Mouse (Mus musculus) intestine, embryonic 14.5 days (tissue): ENCODE measurements around the gene Dock2. TPM values are rescaled to one million over a fixed set of nuclear protein-coding genes. Genes with fewer than 3 reads are reported as not detected.

Experiments
- ATAC-seq: fragments of 200-750 bp; cut with Nextera tagmentation; replicated peaks from 2 replicates; pipeline ENCODE4 v1.8.0; 2017; ENCODE audit warnings: low read depth, moderate number of reproducible peaks, moderate TSS enrichment, moderate library complexity; ENCODE audit not compliant: low FRiP score, low TSS enrichment
- DNase-seq: peaks from one replicate; pipeline ENCODE4 v3.0.0-alpha.2; 2018; ENCODE audit warnings: low spot score
- H3K27ac ChIP-seq: fragments of 300-500 bp; sonication (generic); 2 replicates; pipeline ENCODE4 v1.5.1; 2014; ENCODE audit warnings: low read depth, mild to moderate bottlenecking, control low read depth
- H3K27me3 ChIP-seq: fragments of 300-500 bp; sonication (generic); replicated peaks from 2 replicates; pipeline ENCODE4 v1.6.1; 2014; ENCODE audit warnings: low read length, control low read depth; ENCODE audit not compliant: control insufficient read depth, insufficient read depth
- H3K36me3 ChIP-seq: fragments of 300-500 bp; sonication (generic); 2 replicates; pipeline ENCODE4 v1.6.1; 2014; ENCODE audit warnings: low read length, control low read depth; ENCODE audit not compliant: control insufficient read depth, insufficient read depth
- H3K4me1 ChIP-seq: fragments of 300-500 bp; sonication (generic); replicated peaks from 2 replicates; pipeline ENCODE4 v1.6.1; 2014; ENCODE audit warnings: low read length, control low read depth, mixed read lengths; ENCODE audit not compliant: control insufficient read depth, insufficient read depth
- H3K4me2 ChIP-seq: fragments of 300-500 bp; sonication (generic); 2 replicates; pipeline ENCODE4 v1.6.1; 2014; ENCODE audit warnings: low read length
- H3K4me3 ChIP-seq: fragments of 300-500 bp; sonication (generic); 2 replicates; pipeline ENCODE4 v1.5.1; 2014; ENCODE audit warnings: low read depth, low read length, control low read depth, mixed read lengths
- H3K9ac ChIP-seq: fragments of 300-500 bp; sonication (generic); 2 replicates; pipeline ENCODE4 v1.6.1; 2014; ENCODE audit warnings: mild to moderate bottlenecking, low read length
- H3K9me3 ChIP-seq: fragments of 300-500 bp; sonication (generic); 2 replicates; pipeline ENCODE4 v1.6.1; 2016; ENCODE audit warnings: low read length, control low read depth; ENCODE audit not compliant: control insufficient read depth
- WGBS: fragments of 180-500 bp; shearing (Covaris S2); extraction: QIAGEN DNeasy Blood & Tissue Kit; methylation state at CpG from one replicate; pipeline ENCODE4 v1.1.7; 2014; 5-methylcytosine and 5-hydroxymethylcytosine counted together
- polyA plus RNA-seq: library from polyadenylated mRNA; unstranded; fragments of >200 nt; fragmentation: Nextera tagmentation; extraction: Ambion mirVana; gene quantifications from 2 replicates; pipeline ENCODE4 v1.2.1, GENCODE M21; 2014

Gene Dock2
- polyA plus RNA-seq, 1 experiment from 2014 or later = 1.5 TPM

DNA sequence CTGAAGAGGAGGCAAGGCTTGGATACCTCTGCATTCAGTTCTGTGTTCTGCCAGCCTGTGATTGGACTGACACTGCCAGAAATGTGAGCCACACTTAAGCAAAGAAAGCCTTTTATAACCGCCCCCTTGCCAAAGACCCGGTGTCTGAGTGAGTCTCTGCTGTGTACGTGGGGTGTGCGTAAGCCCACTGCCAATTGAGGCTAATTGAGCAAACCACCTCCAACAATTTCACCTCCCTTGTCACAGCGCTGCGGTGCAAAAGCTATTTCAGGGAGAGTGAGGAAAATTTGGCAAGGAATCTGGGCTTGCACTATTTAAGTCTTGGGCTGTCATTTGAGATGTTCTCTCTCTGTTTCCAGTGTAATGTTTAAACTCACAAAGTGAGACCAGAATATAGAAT lies 362.6 kb downstream of the Dock2 start:
- 69% methylated on average over 6 of the region's 6 CpGs for WGBS
- Histone ChIP-seq H3K4me2 (no peak overlapping the region), H3K36me3 (no peaks in the 10 kb centered on the region), H3K4me3 (no peak overlapping the region), H3K27me3 (no peaks in the 10 kb centered on the region), H3K9ac (no peak overlapping the region), H3K4me1 (no peaks in the 10 kb centered on the region), H3K9me3 (no peaks in the 10 kb centered on the region), H3K27ac (no peak overlapping the region)
- DNase-seq (no peak), ATAC-seq (no peak)

DNA sequence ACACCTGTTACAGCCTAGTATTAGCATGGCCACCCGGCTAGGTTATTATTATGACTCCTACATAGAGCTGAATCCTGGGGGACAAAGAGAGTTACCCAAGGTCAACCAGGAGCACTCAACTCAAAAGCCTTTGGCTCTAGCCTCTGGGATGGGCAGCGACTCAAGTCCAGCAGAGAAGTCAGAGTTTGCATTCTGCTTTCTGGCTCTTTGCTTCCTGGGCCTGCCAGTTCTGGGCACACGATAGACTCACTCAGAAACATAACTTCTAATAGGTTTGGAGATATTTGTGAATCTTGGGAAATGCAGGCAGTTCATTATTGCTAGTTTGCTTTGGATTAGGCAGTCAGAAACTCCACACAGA lies 367.1 kb downstream of the Dock2 start:
- DNase-seq (no peak), ATAC-seq (no peak)
- Histone ChIP-seq H3K4me3 (no peak overlapping the region), H3K27me3 (no peaks in the 10 kb centered on the region), H3K27ac (no peak overlapping the region), H3K36me3 (no peaks in the 10 kb centered on the region), H3K9me3 (no peaks in the 10 kb centered on the region), H3K4me1 (no peaks in the 10 kb centered on the region), H3K9ac (no peak overlapping the region), H3K4me2 (no peak overlapping the region)
- 76% methylated on average over 3 of the region's 3 CpGs for WGBS

DNA sequence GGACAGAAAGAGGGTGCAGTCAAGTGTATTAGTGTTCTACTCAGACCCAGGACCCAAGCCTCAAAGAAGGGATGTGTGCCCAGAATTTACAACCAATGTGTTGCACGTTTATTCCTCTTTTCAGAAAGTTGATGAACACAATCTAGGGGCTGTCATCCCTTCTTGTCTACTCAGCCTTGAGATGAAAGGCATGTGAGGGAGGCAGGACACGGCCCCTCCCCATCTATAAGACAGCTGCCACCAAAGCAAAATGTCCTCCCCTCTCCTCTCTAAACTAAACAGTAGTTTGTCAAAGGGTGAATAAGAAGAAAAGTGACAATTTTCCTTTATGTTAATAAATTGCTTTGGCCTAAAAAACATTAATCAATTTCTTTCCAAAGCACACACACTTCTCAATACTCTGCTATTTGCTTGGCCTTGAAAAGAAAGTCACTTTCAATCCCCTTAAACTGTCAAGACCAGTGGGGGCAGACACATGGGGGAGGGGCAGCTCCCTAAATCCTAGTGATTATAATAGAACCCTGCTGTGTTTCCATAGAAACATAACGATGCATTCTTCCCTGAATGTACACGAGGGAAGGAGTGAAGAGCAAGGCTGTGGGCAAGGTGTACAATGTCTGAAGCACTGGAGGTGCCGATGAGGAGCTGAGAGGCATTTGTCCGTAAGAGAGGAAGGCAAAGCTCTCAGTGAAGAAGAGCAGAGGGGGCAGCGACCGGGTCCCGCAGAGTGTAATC lies 367.6 kb downstream of the Dock2 start:
- H3K36me3 ChIP-seq = no peaks in the 10 kb centered on the region
- H3K9ac ChIP-seq = no peak overlapping the region
- no peak for DNase-seq
- no peaks in the 10 kb centered on the region for H3K4me1 ChIP-seq
- 60% methylated on average over 9 of the region's 9 CpGs for WGBS
- H3K27ac ChIP-seq = no peak overlapping the region
- no peak overlapping the region for H3K4me2 ChIP-seq
- H3K9me3 ChIP-seq = no peaks in the 10 kb centered on the region
- H3K27me3 ChIP-seq = no peaks in the 10 kb centered on the region
- no peak for ATAC-seq
- no peak overlapping the region for H3K4me3 ChIP-seq

DNA sequence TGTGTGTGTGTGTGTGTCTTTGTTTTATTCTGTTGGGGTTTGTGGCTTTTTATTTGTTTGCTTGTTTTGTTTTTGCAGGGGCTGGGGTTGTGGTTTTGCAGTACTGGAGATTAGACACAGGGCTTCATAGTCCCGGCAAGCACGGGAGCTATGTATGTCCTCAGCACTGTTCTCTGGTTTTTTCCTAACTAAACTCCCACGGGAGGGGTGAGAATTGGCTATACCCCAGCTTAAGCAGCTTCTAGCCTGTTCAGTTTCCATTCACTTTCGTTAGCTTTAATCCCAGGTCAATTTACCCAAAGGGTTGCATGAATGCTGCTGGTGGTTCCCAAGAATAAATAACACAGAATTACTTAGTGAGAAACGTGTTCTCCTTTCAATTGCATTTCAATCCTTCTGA lies 376.8 kb downstream of the Dock2 start:
- Histone ChIP-seq H3K4me3 (no peak overlapping the region), H3K27ac (no peak overlapping the region), H3K9ac (no peak overlapping the region), H3K36me3 (no peaks in the 10 kb centered on the region), H3K9me3 (no peaks in the 10 kb centered on the region), H3K4me1 (no peaks in the 10 kb centered on the region), H3K4me2 (no peak overlapping the region), H3K27me3 (no peaks in the 10 kb centered on the region)
- DNase-seq = no peak
- no peak for ATAC-seq
- WGBS = 58% methylated on average over 5 of the region's 5 CpGs

DNA sequence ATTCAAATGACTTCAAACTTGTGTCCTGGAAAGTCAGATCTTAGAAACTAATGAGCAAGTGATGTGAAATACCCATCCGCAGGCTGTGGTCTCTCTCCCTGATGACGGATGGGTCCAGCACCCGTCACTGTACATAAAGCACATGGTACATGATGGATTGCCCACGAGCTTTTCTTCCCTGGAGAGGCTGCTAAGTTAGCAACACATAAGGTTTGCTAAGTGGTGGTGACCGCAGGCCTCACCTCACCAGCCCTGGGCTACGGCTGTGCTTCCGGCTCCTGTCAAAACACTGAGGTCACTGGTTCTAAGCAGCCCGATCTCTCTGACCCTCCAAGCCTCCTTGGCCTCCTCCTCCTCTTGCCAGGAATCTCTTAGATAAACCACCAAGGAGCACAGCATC lies 377.4 kb downstream of the Dock2 start:
- no peak overlapping the region for H3K9ac ChIP-seq
- H3K9me3 ChIP-seq = no peaks in the 10 kb centered on the region
- no peak overlapping the region for H3K4me2 ChIP-seq
- no peak overlapping the region for H3K4me3 ChIP-seq
- H3K4me1 ChIP-seq = no peaks in the 10 kb centered on the region
- no peaks in the 10 kb centered on the region for H3K36me3 ChIP-seq
- DNase-seq = no peak
- H3K27ac ChIP-seq = no peak overlapping the region
- WGBS = 47% methylated on average over 8 of the region's 8 CpGs
- no peak; the same call in 1 of the 2 replicates for ATAC-seq
- H3K27me3 ChIP-seq = no peaks in the 10 kb centered on the region

DNA sequence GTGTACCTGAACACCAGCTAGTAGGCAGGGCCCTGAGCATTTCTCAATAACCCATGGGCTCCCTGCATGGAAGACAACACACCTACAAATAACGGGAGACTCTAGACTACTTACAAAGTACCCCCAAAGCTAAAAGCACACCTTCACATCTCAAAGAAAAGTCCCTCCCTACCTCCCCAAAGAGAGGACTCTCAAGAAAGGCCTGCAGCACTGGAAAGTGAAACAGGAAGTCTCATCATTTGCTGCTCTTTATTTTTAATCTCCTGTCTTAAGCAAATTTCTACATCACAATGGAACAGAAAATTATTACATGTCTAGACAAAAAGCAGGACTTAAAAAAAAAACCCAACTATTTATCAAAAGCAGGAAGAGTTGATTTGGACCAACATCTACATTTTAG lies 378.4 kb downstream of the Dock2 start:
- ATAC-seq (no peak), DNase-seq (no peak)
- 91% methylated on average over 1 of the region's 1 CpGs for WGBS
- Histone ChIP-seq H3K27me3 (no peaks in the 10 kb centered on the region), H3K4me3 (no peak overlapping the region), H3K4me2 (no peak overlapping the region), H3K4me1 (no peaks in the 10 kb centered on the region), H3K27ac (no peak overlapping the region), H3K9ac (no peak overlapping the region), H3K9me3 (no peaks in the 10 kb centered on the region), H3K36me3 (no peaks in the 10 kb centered on the region)

DNA sequence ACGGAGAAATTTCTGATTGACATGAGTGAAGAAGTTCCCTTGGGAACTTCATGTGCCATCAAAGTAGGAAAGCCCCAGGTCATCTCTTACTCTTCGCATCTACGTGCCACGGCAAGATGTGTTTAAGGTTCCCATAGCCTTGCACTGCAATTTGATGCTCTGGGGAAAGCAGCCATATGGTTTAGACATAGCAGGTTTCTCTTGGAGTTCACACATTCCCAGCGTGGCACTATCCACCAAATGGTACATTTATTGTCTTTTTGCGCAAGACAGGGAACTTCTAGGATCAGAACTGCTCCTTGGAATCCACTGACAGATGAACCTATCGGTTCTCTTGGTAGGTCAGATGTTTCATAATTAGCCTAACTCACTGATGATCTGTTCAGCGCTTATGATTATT lies 382.3 kb downstream of the Dock2 start:
- Histone ChIP-seq H3K4me1 (no peaks in the 10 kb centered on the region), H3K9ac (no peak overlapping the region), H3K4me2 (no peak overlapping the region), H3K27me3 (no peaks in the 10 kb centered on the region), H3K36me3 (no peaks in the 10 kb centered on the region), H3K9me3 (no peaks in the 10 kb centered on the region), H3K27ac (no peak overlapping the region), H3K4me3 (no peak overlapping the region)
- ATAC-seq (no peak), DNase-seq (no peak)
- 84% methylated on average over 8 of the region's 8 CpGs for WGBS

DNA sequence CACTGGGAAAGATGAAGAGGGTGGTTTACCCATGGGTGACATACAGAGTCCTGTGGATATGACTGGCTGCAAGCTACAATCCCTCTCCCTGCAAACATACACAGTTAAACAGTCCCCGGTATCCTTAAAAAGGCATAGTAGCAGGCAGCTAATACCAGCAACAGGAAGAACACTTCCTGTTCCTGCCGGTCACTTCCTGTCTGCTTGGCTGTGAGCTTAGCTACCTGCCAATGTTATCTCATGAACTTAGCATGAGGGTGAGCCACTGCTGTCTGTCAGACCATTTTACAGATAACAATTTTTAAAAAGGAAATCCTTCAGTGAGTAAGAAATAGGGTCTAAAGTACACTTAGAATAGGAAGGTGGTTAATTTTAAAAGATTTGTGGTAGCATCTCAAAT lies 385.1 kb downstream of the Dock2 start:
- H3K4me3 ChIP-seq = no peak overlapping the region
- ATAC-seq (no peak), DNase-seq (no peak)
- H3K9ac ChIP-seq = no peak overlapping the region
- no peak overlapping the region for H3K27ac ChIP-seq
- no peaks in the 10 kb centered on the region for H3K36me3 ChIP-seq
- no peaks in the 10 kb centered on the region for H3K27me3 ChIP-seq
- 81% methylated on average over 2 of the region's 2 CpGs for WGBS
- H3K9me3 ChIP-seq = no peaks in the 10 kb centered on the region
- H3K4me1 ChIP-seq = no peaks in the 10 kb centered on the region
- no peak overlapping the region for H3K4me2 ChIP-seq

DNA sequence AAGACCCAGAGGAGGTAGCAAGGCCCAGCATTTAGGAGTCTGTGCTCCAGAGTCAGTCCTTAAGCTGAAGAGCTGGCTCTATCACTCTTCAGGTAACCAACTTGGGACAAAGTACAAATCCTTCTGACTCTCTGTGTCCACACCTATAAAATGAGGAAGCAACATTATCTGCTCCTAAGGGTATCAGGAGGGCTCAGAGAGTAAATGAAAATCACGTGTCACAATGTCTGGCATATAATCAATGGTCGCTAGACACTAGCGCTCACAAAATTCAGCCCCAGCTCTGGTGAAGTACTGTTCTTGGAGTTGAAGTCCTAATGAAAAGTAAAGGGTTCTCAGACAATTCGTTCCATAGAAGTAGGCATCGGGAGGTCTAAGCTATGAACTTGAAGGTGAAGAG lies 386.0 kb downstream of the Dock2 start:
- Histone ChIP-seq H3K9ac (no peak overlapping the region), H3K27me3 (no peaks in the 10 kb centered on the region), H3K36me3 (no peaks in the 10 kb centered on the region), H3K4me3 (no peak overlapping the region), H3K27ac (no peak overlapping the region), H3K4me1 (no peaks in the 10 kb centered on the region), H3K9me3 (no peaks in the 10 kb centered on the region), H3K4me2 (no peak overlapping the region)
- ATAC-seq = no peak
- WGBS = 87% methylated on average over 5 of the region's 5 CpGs
- no peak for DNase-seq
